Mouse (Mus musculus) hindbrain, embryonic 13.5 days (tissue): ENCODE measurements at regions not wholly inside any gene's neighbourhood (a gene's known extent, or its start where the extent isn't known, plus 50 kb on each side); places are given as distances from the start of the nearest gene placed in this dataset.
"Not testable (repeated sequence)": the region's sequence is repeated elsewhere in the genome, so short reads cannot be mapped to it uniquely, and the experiment has no call there.

Source experiments
- ATAC-seq: fragments of 200-750 bp; cut with Nextera tagmentation; 2 replicates; pipeline ENCODE4 v1.8.0; 2017; ENCODE audit warnings: moderate TSS enrichment; ENCODE audit not compliant: low FRiP score
- H3K27ac ChIP-seq: fragments of 300-500 bp; sonication (generic); 2 replicates; pipeline ENCODE4 v1.5.1; 2015; ENCODE audit warnings: inconsistent platforms, mild to moderate bottlenecking, moderate library complexity
- H3K27me3 ChIP-seq: fragments of 300-500 bp; sonication (generic); 2 replicates; pipeline ENCODE4 v1.6.1; 2015; ENCODE audit warnings: mild to moderate bottlenecking, inconsistent platforms
- H3K36me3 ChIP-seq: fragments of 300-500 bp; sonication (generic); 2 replicates; pipeline ENCODE4 v1.6.1; 2015; ENCODE audit warnings: mild to moderate bottlenecking, inconsistent platforms
- H3K4me1 ChIP-seq: fragments of 300-500 bp; sonication (generic); replicated peaks from 2 replicates; pipeline ENCODE4 v1.6.1; 2015; ENCODE audit warnings: inconsistent platforms
- H3K4me2 ChIP-seq: fragments of 300-500 bp; sonication (generic); 2 replicates; pipeline ENCODE4 v1.6.1; 2015; ENCODE audit warnings: inconsistent platforms, mild to moderate bottlenecking, moderate library complexity
- H3K4me3 ChIP-seq: fragments of 300-500 bp; sonication (generic); 2 replicates; pipeline ENCODE4 v1.5.1; 2015; ENCODE audit warnings: mild to moderate bottlenecking, inconsistent platforms
- H3K9ac ChIP-seq: fragments of 300-500 bp; sonication (generic); 2 replicates; pipeline ENCODE4 v1.6.1; 2015; ENCODE audit warnings: mild to moderate bottlenecking, inconsistent platforms
- H3K9me3 ChIP-seq: fragments of 300-500 bp; sonication (generic); 2 replicates; pipeline ENCODE4 v1.6.1; 2016; ENCODE audit warnings: inconsistent platforms
- WGBS: fragments of 180-500 bp; shearing (Covaris S2); methylation state at CpG from one replicate; pipeline ENCODE4 v1.1.7; 2015; 5-methylcytosine and 5-hydroxymethylcytosine counted together

DNA sequence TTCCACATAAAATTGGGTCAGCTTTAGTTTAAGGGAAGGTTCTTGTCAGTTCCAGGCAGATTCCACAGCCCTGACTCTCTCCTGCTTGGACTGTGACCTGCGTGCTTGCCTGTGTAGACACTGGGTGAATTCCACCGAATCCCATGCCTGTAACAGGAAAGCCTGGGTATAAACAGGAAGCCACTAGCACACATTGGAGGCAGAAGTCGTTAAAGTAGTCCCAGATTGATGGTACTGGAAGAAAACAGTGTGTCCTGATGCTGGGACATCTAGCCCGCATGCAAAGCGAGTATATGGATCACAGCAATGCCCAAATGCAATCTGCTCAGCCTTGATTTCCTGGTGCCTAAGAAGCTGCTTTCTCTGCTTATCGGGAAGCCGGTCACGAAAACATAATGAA lies 65.4 kb upstream of the Emcn start:
- Histone ChIP-seq H3K36me3 (no peaks in the 10 kb centered on the region), H3K4me1 (no peaks in the 10 kb centered on the region), H3K4me3 (no peak overlapping the region), H3K27ac (no peak overlapping the region), H3K27me3 (no peaks in the 10 kb centered on the region), H3K9ac (no peak overlapping the region), H3K9me3 (no peaks in the 10 kb centered on the region), H3K4me2 (no peak overlapping the region)
- ATAC-seq: no peak
- 83% methylated on average over 8 of the region's 8 CpGs for WGBS

GRCm38 (mm10) chr3:137279284-137279683 lies 61.6 kb upstream of the Emcn start:
- Histone ChIP-seq H3K4me1 (no peaks in the 10 kb centered on the region), H3K4me3 (no peak overlapping the region), H3K4me2 (no peak overlapping the region), H3K9ac (no peak overlapping the region), H3K27me3 (no peaks in the 10 kb centered on the region), H3K36me3 (no peaks in the 10 kb centered on the region), H3K9me3 (no peaks in the 10 kb centered on the region), H3K27ac (no peak overlapping the region)
- WGBS: 76% methylated on average over 1 of the region's 1 CpGs
- ATAC-seq: no peak

DNA sequence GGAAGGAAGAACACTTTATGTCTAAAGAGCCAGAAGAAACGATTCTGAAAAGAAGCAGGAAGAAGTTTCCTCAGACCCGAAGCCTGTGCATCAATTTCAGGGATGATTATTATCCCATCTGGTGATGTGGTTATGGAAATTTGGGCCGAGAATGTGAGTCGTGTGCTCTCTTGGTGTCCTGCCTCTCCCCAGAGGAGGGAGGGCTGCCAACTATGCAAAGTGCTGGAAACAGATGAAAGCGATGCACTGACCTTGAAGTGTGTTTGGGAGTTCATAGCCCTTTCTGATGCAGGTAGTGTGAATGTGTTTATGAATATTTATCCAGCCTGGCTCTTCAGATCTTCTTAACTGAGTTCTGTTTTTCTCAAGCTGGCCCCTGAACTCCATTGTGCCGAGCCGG lies 59.8 kb upstream of the Emcn start:
- no peaks in the 10 kb centered on the region for H3K9me3 ChIP-seq
- no peak overlapping the region for H3K9ac ChIP-seq
- no peak for ATAC-seq
- H3K4me2 ChIP-seq: no peak overlapping the region
- no peaks in the 10 kb centered on the region for H3K4me1 ChIP-seq
- no peaks in the 10 kb centered on the region for H3K36me3 ChIP-seq
- H3K27ac ChIP-seq: no peak overlapping the region
- H3K27me3 ChIP-seq: no peaks in the 10 kb centered on the region
- WGBS: 79% methylated on average over 7 of the region's 7 CpGs
- no peak overlapping the region for H3K4me3 ChIP-seq

GRCm38 (mm10) chr3:137287558-137287957 lies 53.3 kb upstream of the Emcn start:
- not testable (repeated sequence) for H3K4me3 ChIP-seq, H3K4me1 ChIP-seq, H3K36me3 ChIP-seq, ATAC-seq, H3K27ac ChIP-seq, H3K4me2 ChIP-seq, H3K9ac ChIP-seq, H3K9me3 ChIP-seq, H3K27me3 ChIP-seq
- WGBS: 95% methylated on average over 11 of the region's 11 CpGs

GRCm38 (mm10) chr3:137288301-137288942 lies 52.4 kb upstream of the Emcn start:
- H3K9me3 ChIP-seq: no peaks in the 10 kb centered on the region
- WGBS: 80% methylated on average over 7 of the region's 7 CpGs
- H3K36me3 ChIP-seq: no peaks in the 10 kb centered on the region
- no peak overlapping the region for H3K4me2 ChIP-seq
- no peak for ATAC-seq
- no peak overlapping the region for H3K9ac ChIP-seq
- H3K4me3 ChIP-seq: no peak overlapping the region
- no peak overlapping the region for H3K27ac ChIP-seq
- no peaks in the 10 kb centered on the region for H3K4me1 ChIP-seq
- H3K27me3 ChIP-seq: no peaks in the 10 kb centered on the region

- Histone ChIP-seq H3K4me3 (no peak overlapping the region), H3K27me3 (no peaks in the 10 kb centered on the region), H3K27ac (no peak overlapping the region), H3K4me1 (no peaks in the 10 kb centered on the region), H3K9ac (no peak overlapping the region), H3K4me2 (no peak overlapping the region), H3K9me3 (no peaks in the 10 kb centered on the region), H3K36me3 (no peaks in the 10 kb centered on the region)
- no peak for ATAC-seq
- 93% methylated on average over 2 of the region's 2 CpGs for WGBS
Measured at GRCm38 (mm10) chr3:137288943-137289682, 51.8 kb upstream of the Emcn start.

GRCm38 (mm10) chr3:137289683-137289984 lies 51.2 kb upstream of the Emcn start:
- WGBS: 69% methylated on average over 3 of the region's 3 CpGs
- ATAC-seq: no peak
- Histone ChIP-seq H3K36me3 (no peaks in the 10 kb centered on the region), H3K4me1 (no peaks in the 10 kb centered on the region), H3K27me3 (no peaks in the 10 kb centered on the region), H3K4me3 (no peak overlapping the region), H3K9ac (no peak overlapping the region), H3K4me2 (no peak overlapping the region), H3K27ac (no peak overlapping the region), H3K9me3 (no peaks in the 10 kb centered on the region)
